Mouse (Mus musculus): ENCODE measurements around the gene Gm20683. TPM values are rescaled to one million over a fixed set of nuclear protein-coding genes. Genes with fewer than 3 reads are reported as not detected.
A peak's percentile ranks its signal among the peaks of the same experiment; 100 is the strongest.

The Gm20683 gene
- total and polyA plus RNA-seq, 3 experiments = 4.9 to 6.8 TPM; not detected in 1

GRCm38 (mm10) chr17:25860832-25861703 lies 19.5 kb upstream of the Gm20683 start, which contains the start of gene Wdr90 (continued):
- TF ChIP-seq UBTF (IDR thresholded peaks at IDR 0.05; ENCODE audit: borderline replicate concordance, insufficient read depth, low read depth, low read length) (no peak), ZKSCAN1 (IDR thresholded peaks at IDR 0.05; ENCODE audit: low read depth, low read length) (no peak), MAX (IDR thresholded peaks at IDR 0.05; ENCODE audit: low read length) (peak; percentile 83), MYC (IDR thresholded peaks at IDR 0.05; ENCODE audit: low read depth, low read length) (peak; percentile 79; the same call in 1 of the 2 replicates), MXI1 (IDR thresholded peaks at IDR 0.05; ENCODE audit: low read depth, low read length) (peak; percentile 96), RCOR1 (IDR thresholded peaks at IDR 0.05; ENCODE audit: low read depth, low read length) (no peak), ZMIZ1 (IDR thresholded peaks at IDR 0.05; ENCODE audit: low read depth, low read length) (no peak; the same call in 1 of the 2 replicates), ELF1 (IDR thresholded peaks at IDR 0.05; ENCODE audit: low read depth, low read length) (peak; percentile 84), MYB (IDR thresholded peaks at IDR 0.05; ENCODE audit: low read depth, low read length) (no peak), POLR2AphosphoS5 (IDR thresholded peaks at IDR 0.05; ENCODE audit: borderline replicate concordance, low read depth, low read length) (no peak), ZC3H11A (IDR thresholded peaks at IDR 0.05; ENCODE audit: low read depth, low read length) (no peak), CHD1 (IDR thresholded peaks at IDR 0.05; ENCODE audit: low read depth, low read length) (no peak), GABPA (IDR thresholded peaks at IDR 0.05; ENCODE audit: low read depth, low read length) (no peak), ZNF384 (IDR thresholded peaks at IDR 0.05; ENCODE audit: low read depth, low read length) (no peak), MAFK (IDR thresholded peaks at IDR 0.05; ENCODE audit: borderline replicate concordance, low read depth, low read length) (no peak), ETS1 (IDR thresholded peaks at IDR 0.05; ENCODE audit: low read depth, low read length) (peak; percentile 77), SIN3A (IDR thresholded peaks at IDR 0.05; ENCODE audit: low read length) (peak; percentile 99)

- no peak for TF ChIP-seq USF2 (IDR thresholded peaks at IDR 0.05; ENCODE audit: borderline replicate concordance in 1 of 2, insufficient read depth in 1 of 2, low read depth in 1 of 2, low read length in 2 of 2)
- no peak for TF ChIP-seq MAX (IDR thresholded peaks at IDR 0.05; ENCODE audit: low read length)
- no peak for TF ChIP-seq JUND (IDR thresholded peaks at IDR 0.05; ENCODE audit: low read depth, low read length)
- no peak for TF ChIP-seq UBTF (IDR thresholded peaks at IDR 0.05; ENCODE audit: borderline replicate concordance, insufficient read depth, low read depth, low read length)
- TF ChIP-seq EP300 (IDR thresholded peaks at IDR 0.05; ENCODE audit: low read depth in 1 of 2, low read length in 2 of 2) = no peak
- no peak for TF ChIP-seq MAFK (IDR thresholded peaks at IDR 0.05; ENCODE audit: borderline replicate concordance, low read depth, low read length)
- TF ChIP-seq TBP (IDR thresholded peaks at IDR 0.05; ENCODE audit: low read depth, low read length) = no peak
- no peak for TF ChIP-seq ETS1 (IDR thresholded peaks at IDR 0.05; ENCODE audit: low read depth, low read length)
- TF ChIP-seq NELFE (IDR thresholded peaks at IDR 0.05; ENCODE audit: low read depth, low read length) = no peak
- TF ChIP-seq E2F4 (IDR thresholded peaks at IDR 0.05; ENCODE audit: borderline replicate concordance, low read depth, low read length) = no peak
- no peak for TF ChIP-seq KAT2A (conservative IDR thresholded peaks at IDR 0.05; ENCODE audit: low read depth, low read length)
- no peak for TF ChIP-seq ZKSCAN1 (IDR thresholded peaks at IDR 0.05; ENCODE audit: low read depth, low read length)
- peak overlapping the region; percentile 69 for H3K9ac ChIP-seq (ENCODE audit: control insufficient read depth, low read depth, low read length, poor library complexity, severe bottlenecking)
- peaks cover 0 to 16% of the 10 kb centered on the region in 2 experiments; a peak in 2 of 4 replicates for H3K4me1 ChIP-seq (ENCODE audit: control insufficient read depth in 1 of 2, insufficient read depth in 2 of 2, low read length in 2 of 2)
- peaks cover 3% of the 10 kb centered on the region for H3K79me2 ChIP-seq (ENCODE audit: control insufficient read depth, insufficient read depth, low read length, poor library complexity)
- H3K36me3 ChIP-seq (ENCODE audit: control insufficient read depth in 1 of 2, insufficient read depth in 2 of 2, low read length in 2 of 2) = peaks cover 0 to 9% of the 10 kb centered on the region in 2 experiments; a peak in 2 of 4 replicates
- no peaks in the 10 kb centered on the region for H3K9me3 ChIP-seq (replicated peaks; ENCODE audit: insufficient read depth, low read length)
- no peaks in the 10 kb centered on the region for H3K27me3 ChIP-seq (ENCODE audit: control insufficient read depth in 1 of 2, insufficient read depth in 2 of 2, low read length in 2 of 2)
- no peak overlapping the region for H3K27ac ChIP-seq (ENCODE audit: control insufficient read depth, low read depth, low read length)
- H3K4me3 ChIP-seq (ENCODE audit: control insufficient read depth in 1 of 2, insufficient read depth in 1 of 2, low read depth in 2 of 2, low read length in 2 of 2) = no peak overlapping the region
- DNase-seq (ENCODE audit: low read depth, low spot score) = no peak
These were observed 18.7 kb upstream of the Gm20683 start for GRCm38 (mm10) chr17:25860229-25860628.
